Mouse (Mus musculus): ENCODE results near the gene Tango6. TPM values are rescaled to one million over a fixed set of nuclear protein-coding genes. Genes with fewer than 3 reads are reported as not detected.

The Tango6 gene
- polyA plus RNA-seq (2015; fragmentation: Nextera tagmentation; extraction: Ambion mirVana) = 10.2 and 10.5 TPM in 2 replicates

DNA sequence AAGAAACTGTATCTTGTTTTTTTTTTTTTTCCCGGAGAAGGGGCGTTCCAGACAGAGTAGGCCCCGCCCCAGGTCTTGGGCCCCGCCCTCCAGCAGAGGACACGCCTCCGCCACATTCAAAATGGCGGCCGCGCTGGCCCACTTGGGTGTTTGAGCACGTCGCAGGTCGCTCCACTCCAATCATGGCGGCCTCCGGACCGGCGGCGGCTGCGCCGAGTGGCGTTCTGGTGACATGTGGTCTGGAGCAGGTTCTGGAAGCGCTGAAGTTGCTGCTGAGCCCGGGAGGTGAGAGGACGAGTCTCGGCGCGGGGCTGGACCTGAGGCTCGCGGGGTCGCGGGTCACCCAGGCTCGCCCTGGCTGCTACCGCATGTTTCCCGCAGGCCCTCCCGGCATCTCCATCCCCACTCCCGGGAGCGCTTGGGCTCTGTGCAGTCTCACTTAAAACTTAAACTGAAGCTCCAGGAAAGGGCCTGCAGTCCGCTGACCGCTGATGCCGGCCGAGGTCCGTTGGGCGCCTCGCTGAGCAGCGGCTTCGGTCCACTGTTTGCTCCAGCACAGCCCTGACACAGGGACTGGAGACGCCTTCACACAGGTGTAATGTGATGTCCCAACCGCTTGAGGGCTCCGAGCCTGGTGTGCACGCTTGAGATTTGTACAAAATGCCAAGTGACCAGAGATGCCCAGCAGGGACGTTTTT is at the start of gene Tango6:
TSS of gene Tango6 (plus strand) at position 98 of the 698 bp plus-strand sequence.
- ATAC-seq (ENCODE audit: low read depth) = peak; percentile 98
- Histone ChIP-seq H3K9me3 (ENCODE audit: control insufficient read depth, low read length) (no peaks in the 10 kb centered on the region), H3K36me3 (ENCODE audit: control insufficient read depth, insufficient read depth, low read length) (no peaks in the 10 kb centered on the region), H3K4me2 (ENCODE audit: low read depth, low read length) (peak within 1 kb of the TSS; percentile 62), H3K9ac (ENCODE audit: low read length) (peak within 1 kb of the TSS; percentile 85), H3K4me1 (replicated peaks; ENCODE audit: control insufficient read depth, insufficient read depth, low read length) (peaks cover 4% of the 10 kb centered on the region), H3K4me3 (ENCODE audit: low read length) (peak within 1 kb of the TSS; percentile 81), H3K27ac (ENCODE audit: low read length) (peak within 1 kb of the TSS; percentile 96), H3K27me3 (ENCODE audit: control insufficient read depth, insufficient read depth, low read depth, low read length) (no peaks in the 10 kb centered on the region)
- 0% methylated on average over 50 of the region's 50 CpGs for WGBS

GRCm38 (mm10) chr8:106633361-106634158 is 49.3 kb upstream of the Tango6 start:
- no peaks in the 10 kb centered on the region for H3K36me3 ChIP-seq (ENCODE audit: control insufficient read depth, insufficient read depth, low read length)
- H3K4me2 ChIP-seq (ENCODE audit: low read depth, low read length) = no peak overlapping the region
- no peak for ATAC-seq (ENCODE audit: low read depth)
- H3K4me1 ChIP-seq (replicated peaks; ENCODE audit: control insufficient read depth, insufficient read depth, low read length) = peaks cover 26% of the 10 kb centered on the region
- H3K27me3 ChIP-seq (ENCODE audit: control insufficient read depth, insufficient read depth, low read depth, low read length) = no peaks in the 10 kb centered on the region
- H3K4me3 ChIP-seq (ENCODE audit: low read length) = no peak overlapping the region
- WGBS = 51% methylated on average over 17 of the region's 17 CpGs
- no peak overlapping the region for H3K9ac ChIP-seq (ENCODE audit: low read length)
- no peaks in the 10 kb centered on the region for H3K9me3 ChIP-seq (ENCODE audit: control insufficient read depth, low read length)
- no peak overlapping the region for H3K27ac ChIP-seq (ENCODE audit: low read length)

- Histone ChIP-seq H3K4me3 (ENCODE audit: low read length) (no peak overlapping the region), H3K4me1 (replicated peaks; ENCODE audit: control insufficient read depth, insufficient read depth, low read length) (peaks cover 29% of the 10 kb centered on the region), H3K27me3 (ENCODE audit: control insufficient read depth, insufficient read depth, low read depth, low read length) (no peaks in the 10 kb centered on the region), H3K27ac (ENCODE audit: low read length) (no peak overlapping the region), H3K9me3 (ENCODE audit: control insufficient read depth, low read length) (no peaks in the 10 kb centered on the region), H3K4me2 (ENCODE audit: low read depth, low read length) (no peak overlapping the region), H3K9ac (ENCODE audit: low read length) (no peak overlapping the region), H3K36me3 (ENCODE audit: control insufficient read depth, insufficient read depth, low read length) (no peaks in the 10 kb centered on the region)
- no peak for ATAC-seq (ENCODE audit: low read depth)
- whole genome bisulfite sequencing = 8% methylated on average over 5 of the region's 5 CpGs
Measured at GRCm38 (mm10) chr8:106635284-106635683, 47.6 kb upstream of the Tango6 start.

GRCm38 (mm10) chr8:106637446-106637845 is 45.4 kb upstream of the Tango6 start:
- Histone ChIP-seq H3K4me1 (replicated peaks; ENCODE audit: control insufficient read depth, insufficient read depth, low read length) (peaks cover 39% of the 10 kb centered on the region), H3K27me3 (ENCODE audit: control insufficient read depth, insufficient read depth, low read depth, low read length) (no peaks in the 10 kb centered on the region), H3K9ac (ENCODE audit: low read length) (no peak overlapping the region), H3K4me3 (ENCODE audit: low read length) (no peak overlapping the region), H3K9me3 (ENCODE audit: control insufficient read depth, low read length) (no peaks in the 10 kb centered on the region), H3K36me3 (ENCODE audit: control insufficient read depth, insufficient read depth, low read length) (no peaks in the 10 kb centered on the region), H3K4me2 (ENCODE audit: low read depth, low read length) (no peak overlapping the region), H3K27ac (ENCODE audit: low read length) (peak overlapping the region; percentile 34; the same call in 1 of the 2 replicates)
- WGBS = 67% methylated on average over 4 of the region's 4 CpGs
- ATAC-seq (ENCODE audit: low read depth) = no peak

DNA sequence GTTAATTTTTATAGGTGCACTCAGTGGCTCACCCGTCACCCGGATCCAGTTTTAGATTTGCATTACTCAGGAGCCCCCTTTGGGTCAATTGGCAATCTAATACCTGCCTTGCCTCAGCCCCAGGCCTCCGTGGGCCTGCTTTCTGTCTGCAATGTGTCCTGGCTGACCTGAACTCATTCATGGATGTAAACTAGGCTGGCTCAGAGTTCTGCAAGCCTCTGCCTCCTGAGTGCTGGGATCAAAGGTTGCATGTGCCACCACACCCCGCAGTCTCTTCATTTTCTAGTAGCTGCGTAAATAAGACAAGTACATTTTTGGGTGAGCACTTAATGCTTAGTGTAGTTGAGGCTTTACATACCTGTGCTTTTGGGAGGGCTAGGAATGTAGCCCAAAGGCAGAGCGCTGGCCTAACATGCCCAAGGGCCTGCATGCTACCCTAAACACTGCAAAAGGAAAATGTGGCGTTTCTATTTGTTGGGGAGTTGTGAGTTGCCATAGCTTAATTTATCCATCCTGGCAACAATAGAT is 44.0 kb upstream of the Tango6 start:
- Histone ChIP-seq H3K9ac (ENCODE audit: low read length) (no peak overlapping the region), H3K4me3 (ENCODE audit: low read length) (no peak overlapping the region), H3K4me2 (ENCODE audit: low read depth, low read length) (no peak overlapping the region), H3K27me3 (ENCODE audit: control insufficient read depth, insufficient read depth, low read depth, low read length) (no peaks in the 10 kb centered on the region), H3K9me3 (ENCODE audit: control insufficient read depth, low read length) (no peaks in the 10 kb centered on the region), H3K36me3 (ENCODE audit: control insufficient read depth, insufficient read depth, low read length) (no peaks in the 10 kb centered on the region), H3K4me1 (replicated peaks; ENCODE audit: control insufficient read depth, insufficient read depth, low read length) (peaks cover 33% of the 10 kb centered on the region), H3K27ac (ENCODE audit: low read length) (peak overlapping the region; percentile 58)
- ATAC-seq (ENCODE audit: low read depth) = peak; percentile 31
- WGBS = 62% methylated on average over 7 of the region's 7 CpGs

- WGBS = 66% methylated on average over 7 of the region's 7 CpGs
- no peak for ATAC-seq (ENCODE audit: low read depth)
Measured at GRCm38 (mm10) chr8:106640212-106640611, 42.7 kb upstream of the Tango6 start.

DNA sequence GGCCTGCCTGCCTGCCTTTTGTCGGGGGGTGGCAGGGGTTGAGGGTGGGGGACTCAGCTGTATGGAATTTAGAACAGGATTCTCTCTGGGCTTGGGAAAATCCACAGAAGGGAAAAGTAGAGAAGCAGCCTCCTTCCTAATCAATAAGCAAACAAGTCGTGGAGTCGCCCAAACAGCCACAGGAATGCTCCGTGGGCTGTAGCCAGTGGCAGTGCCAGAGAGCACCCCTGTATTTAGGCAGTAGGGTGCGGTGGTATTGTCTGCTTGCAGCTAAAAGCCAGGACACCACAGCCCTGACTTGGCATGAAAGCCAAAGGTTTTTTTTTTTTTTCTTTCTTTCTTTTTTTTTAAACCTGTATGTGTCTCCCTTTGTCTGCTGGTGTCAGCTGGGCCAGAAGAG is 41.9 kb upstream of the Tango6 start:
- H3K4me2 ChIP-seq (ENCODE audit: low read depth, low read length) = no peak overlapping the region
- H3K27ac ChIP-seq (ENCODE audit: low read length) = peak overlapping the region; percentile 61
- no peaks in the 10 kb centered on the region for H3K27me3 ChIP-seq (ENCODE audit: control insufficient read depth, insufficient read depth, low read depth, low read length)
- peaks cover 25% of the 10 kb centered on the region for H3K4me1 ChIP-seq (replicated peaks; ENCODE audit: control insufficient read depth, insufficient read depth, low read length)
- no peak for ATAC-seq (ENCODE audit: low read depth)
- no peaks in the 10 kb centered on the region for H3K36me3 ChIP-seq (ENCODE audit: control insufficient read depth, insufficient read depth, low read length)
- WGBS = 50% methylated on average over 5 of the region's 5 CpGs
- no peak overlapping the region for H3K4me3 ChIP-seq (ENCODE audit: low read length)
- no peaks in the 10 kb centered on the region for H3K9me3 ChIP-seq (ENCODE audit: control insufficient read depth, low read length)
- H3K9ac ChIP-seq (ENCODE audit: low read length) = no peak overlapping the region

More at GRCm38 (mm10) chr8:106640212-106640611, 42.7 kb upstream of the Tango6 start:
- Histone ChIP-seq H3K9me3 (ENCODE audit: control insufficient read depth, low read length) (no peaks in the 10 kb centered on the region), H3K27ac (ENCODE audit: low read length) (peak overlapping the region; percentile 55), H3K4me1 (replicated peaks; ENCODE audit: control insufficient read depth, insufficient read depth, low read length) (peaks cover 32% of the 10 kb centered on the region), H3K9ac (ENCODE audit: low read length) (no peak overlapping the region), H3K36me3 (ENCODE audit: control insufficient read depth, insufficient read depth, low read length) (no peaks in the 10 kb centered on the region), H3K4me3 (ENCODE audit: low read length) (no peak overlapping the region), H3K4me2 (ENCODE audit: low read depth, low read length) (no peak overlapping the region), H3K27me3 (ENCODE audit: control insufficient read depth, insufficient read depth, low read depth, low read length) (no peaks in the 10 kb centered on the region)

DNA sequence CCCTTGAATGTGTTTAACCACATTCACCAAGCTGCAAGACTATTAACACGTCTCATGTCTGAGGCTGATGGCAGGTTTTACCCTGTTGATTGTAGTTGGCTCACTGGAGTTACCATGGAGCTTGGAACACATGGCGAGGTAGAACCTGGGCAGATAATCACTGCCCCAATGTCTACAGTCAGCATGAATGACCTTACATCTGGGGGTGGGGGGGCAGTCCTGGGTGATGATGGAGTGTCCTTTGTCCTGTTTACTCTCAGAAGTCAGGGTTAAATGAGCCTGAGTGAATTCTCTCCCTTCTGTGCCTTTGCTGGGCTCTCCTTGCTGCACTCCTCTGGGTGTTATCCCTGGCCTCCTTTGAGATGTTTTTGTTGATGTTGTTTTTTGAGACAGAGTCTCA is 40.7 kb upstream of the Tango6 start:
- no peak overlapping the region for H3K4me3 ChIP-seq (ENCODE audit: low read length)
- WGBS = 69% methylated on average over 2 of the region's 2 CpGs
- H3K4me2 ChIP-seq (ENCODE audit: low read depth, low read length) = no peak overlapping the region
- H3K9ac ChIP-seq (ENCODE audit: low read length) = no peak overlapping the region
- peak overlapping the region; percentile 44 for H3K27ac ChIP-seq (ENCODE audit: low read length)
- H3K27me3 ChIP-seq (ENCODE audit: control insufficient read depth, insufficient read depth, low read depth, low read length) = no peaks in the 10 kb centered on the region
- no peaks in the 10 kb centered on the region for H3K36me3 ChIP-seq (ENCODE audit: control insufficient read depth, insufficient read depth, low read length)
- no peaks in the 10 kb centered on the region for H3K9me3 ChIP-seq (ENCODE audit: control insufficient read depth, low read length)
- no peak for ATAC-seq (ENCODE audit: low read depth)
- peaks cover 21% of the 10 kb centered on the region for H3K4me1 ChIP-seq (replicated peaks; ENCODE audit: control insufficient read depth, insufficient read depth, low read length)

GRCm38 (mm10) chr8:106643100-106643499 is 39.8 kb upstream of the Tango6 start:
- no peaks in the 10 kb centered on the region for H3K27me3 ChIP-seq (ENCODE audit: control insufficient read depth, insufficient read depth, low read depth, low read length)
- no peaks in the 10 kb centered on the region for H3K9me3 ChIP-seq (ENCODE audit: control insufficient read depth, low read length)
- no peak overlapping the region for H3K4me3 ChIP-seq (ENCODE audit: low read length)
- 75% methylated on average over 4 of the region's 4 CpGs for WGBS
- no peaks in the 10 kb centered on the region for H3K36me3 ChIP-seq (ENCODE audit: control insufficient read depth, insufficient read depth, low read length)
- no peak overlapping the region for H3K4me2 ChIP-seq (ENCODE audit: low read depth, low read length)
- no peak overlapping the region for H3K27ac ChIP-seq (ENCODE audit: low read length)
- H3K9ac ChIP-seq (ENCODE audit: low read length) = no peak overlapping the region
- H3K4me1 ChIP-seq (replicated peaks; ENCODE audit: control insufficient read depth, insufficient read depth, low read length) = peaks cover 19% of the 10 kb centered on the region
- ATAC-seq (ENCODE audit: low read depth) = no peak
